Mouse (Mus musculus) ES-E14 (cell line): ENCODE measurements around the gene Eya4. TPM values are rescaled to one million over a fixed set of nuclear protein-coding genes. Genes with fewer than 3 reads are reported as not detected.

Experiments
- DNase-seq: peaks from one replicate; pipeline ENCODE4 v3.0.0-alpha.2; 2013; ENCODE audit warnings: low read depth, low spot score
- H3K27ac ChIP-seq: 2 replicates; pipeline ENCODE4 v1.5.1; 2012; ENCODE audit warnings: low read depth, mild to moderate bottlenecking, low read length, moderate library complexity, mixed read lengths; ENCODE audit not compliant: poor library complexity, insufficient read depth, severe bottlenecking
- H3K36me3 ChIP-seq: 2 replicates; pipeline ENCODE4 v1.6.1; 2012; ENCODE audit warnings: mild to moderate bottlenecking, low read length, moderate library complexity, mixed read lengths; ENCODE audit not compliant: control insufficient read depth, poor library complexity, insufficient read depth, severe bottlenecking
- H3K4me1 ChIP-seq, 2 experiments: fragments of 150-350 bp in 1 of 2; sonication (generic) in 1 of 2; 2 replicates each; pipeline ENCODE4 v1.6.1; 2012; ENCODE audit warnings: low read length in 2 of 2, mild to moderate bottlenecking in 1 of 2, mixed read lengths in 1 of 2; ENCODE audit not compliant: control insufficient read depth in 2 of 2, insufficient read depth in 2 of 2, poor library complexity in 1 of 2
- H3K4me3 ChIP-seq, 2 experiments: fragments of 150-350 bp in 1 of 2; sonication (generic) in 1 of 2; 2 replicates each; pipeline ENCODE4 v1.5.1; 2012; ENCODE audit warnings: low read length in 2 of 2, low read depth in 1 of 2, mild to moderate bottlenecking in 1 of 2, mixed read lengths in 1 of 2; ENCODE audit not compliant: insufficient read depth in 1 of 2, poor library complexity in 1 of 2, severe bottlenecking in 1 of 2
- H3K9ac ChIP-seq: 2 replicates; pipeline ENCODE4 v1.6.1; 2012; ENCODE audit warnings: low read depth, mild to moderate bottlenecking, low read length, mixed read lengths; ENCODE audit not compliant: poor library complexity, insufficient read depth, severe bottlenecking
- H3K9me3 ChIP-seq: fragments of 150-350 bp; sonication (generic); 2 replicates; pipeline ENCODE4 v1.6.1; 2012; ENCODE audit warnings: low read depth, mild to moderate bottlenecking, low read length; ENCODE audit not compliant: control insufficient read depth, insufficient read depth
- CHD2 ChIP-seq: IDR thresholded peaks from 2 replicates; pipeline ENCODE4 v1.6.1; 2014; ENCODE audit warnings: mild to moderate bottlenecking, low read depth, low read length, inconsistent platforms
- HCFC1 ChIP-seq: IDR thresholded peaks from 2 replicates; pipeline ENCODE4 v1.6.1; 2012; ENCODE audit warnings: low read length, inconsistent platforms, borderline replicate concordance; ENCODE audit not compliant: insufficient read depth
- MAFK ChIP-seq: IDR thresholded peaks from 2 replicates; pipeline ENCODE4 v1.6.1; 2014; ENCODE audit warnings: mild to moderate bottlenecking, low read depth, low read length, inconsistent platforms; ENCODE audit not compliant: insufficient read depth
- ZC3H11A ChIP-seq: IDR thresholded peaks from 2 replicates; pipeline ENCODE4 v1.6.1; 2012; ENCODE audit warnings: low read depth, mild to moderate bottlenecking, inconsistent platforms, low read length, borderline replicate concordance
- ZNF384 ChIP-seq: IDR thresholded peaks from 2 replicates; pipeline ENCODE4 v1.6.1; 2012; ENCODE audit warnings: low read depth, low read length, inconsistent platforms
- in situ Hi-C, 2 experiments: fragments of 600-800 bp; cut with MboI; formaldehyde crosslinking; loops; one replicate each; pipeline ENCODE4 v1.15.1; 2025; ENCODE audit warnings: low sequenced_read_pairs in 2 of 2, inconsistent platforms in 1 of 2; ENCODE audit not compliant: unreplicated experiment in 2 of 2
- total RNA-seq: library from RNA; depleted of rRNA; stranded (reverse); fragments of 300-350 nt; gene quantifications from 2 replicates; pipeline ENCODE4 v1.2.3, GENCODE M21; 2012

Eya4 gene
- total RNA-seq, 1 experiment = 1.5 TPM

DNA sequence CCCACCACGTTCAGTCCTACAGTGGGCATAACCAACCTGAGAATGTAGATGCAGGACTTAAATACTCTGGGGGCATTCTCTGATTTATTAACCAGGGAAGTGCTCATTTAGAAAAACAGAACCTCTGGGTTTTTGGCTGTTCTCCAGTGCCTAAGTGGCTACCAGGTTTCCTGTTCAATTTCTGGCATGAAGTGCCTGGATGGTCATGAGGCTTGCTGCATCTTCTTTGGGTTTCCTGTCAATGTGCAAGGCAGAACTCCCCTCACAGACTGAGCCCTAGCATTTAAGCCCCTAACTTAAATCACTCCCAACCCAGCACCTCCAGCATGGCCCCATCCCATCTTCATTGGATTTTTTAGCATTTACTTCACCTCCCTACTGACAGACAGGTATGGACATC is 13.3 kb downstream of the Eya4 start:
- Histone ChIP-seq H3K36me3 (no peaks in the 10 kb centered on the region), H3K4me3 (no peak overlapping the region), H3K4me1 (no peaks in the 10 kb centered on the region), H3K27ac (no peak overlapping the region), H3K9me3 (no peaks in the 10 kb centered on the region), H3K9ac (no peak overlapping the region)
- in situ Hi-C loops = no loop called here
- TF ChIP-seq MAFK (no peak), ZC3H11A (no peak), CHD2 (no peak), ZNF384 (no peak), HCFC1 (no peak)
- DNase-seq = no peak

DNA sequence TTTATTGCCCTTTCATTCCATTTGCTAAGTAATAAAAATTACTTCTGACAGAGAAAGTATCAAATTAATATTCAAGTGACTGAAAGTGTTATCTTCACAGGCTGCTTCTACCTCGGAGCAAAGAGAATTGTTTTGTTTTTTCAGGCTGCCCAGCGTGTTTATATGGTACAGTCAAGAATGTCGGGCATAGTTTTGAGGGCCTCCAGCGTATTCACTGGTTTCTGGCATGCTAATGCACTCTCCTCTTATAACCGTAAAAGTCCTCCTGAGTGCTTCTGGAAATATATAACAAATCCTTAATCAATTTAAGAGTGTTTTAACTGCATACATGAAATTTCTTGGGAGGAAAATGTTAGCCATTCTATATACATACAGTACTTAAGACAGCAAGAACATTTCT is 17.8 kb downstream of the Eya4 start:
- Histone ChIP-seq H3K36me3 (no peaks in the 10 kb centered on the region), H3K4me1 (no peaks in the 10 kb centered on the region), H3K4me3 (no peak overlapping the region), H3K9me3 (no peaks in the 10 kb centered on the region), H3K27ac (no peak overlapping the region), H3K9ac (no peak overlapping the region)
- in situ Hi-C loops = no loop called here
- DNase-seq = no peak
- no peak for TF ChIP-seq CHD2
- no peak for TF ChIP-seq ZNF384
- no peak for TF ChIP-seq MAFK
- TF ChIP-seq HCFC1 = no peak
- no peak for TF ChIP-seq ZC3H11A

- no peaks in the 10 kb centered on the region for H3K4me1 ChIP-seq
- H3K36me3 ChIP-seq = no peaks in the 10 kb centered on the region
- in situ Hi-C loops = no loop called here
- H3K27ac ChIP-seq = no peak overlapping the region
- no peak for DNase-seq
- no peak for TF ChIP-seq ZC3H11A
- TF ChIP-seq ZNF384 = no peak
- no peak for TF ChIP-seq CHD2
- no peak for TF ChIP-seq HCFC1
- TF ChIP-seq MAFK = no peak
- H3K9me3 ChIP-seq = no peaks in the 10 kb centered on the region
- H3K4me3 ChIP-seq = no peak overlapping the region
- no peak overlapping the region for H3K9ac ChIP-seq
These were observed 22.9 kb downstream of the Eya4 start for GRCm38 (mm10) chr10:23327651-23328050.

DNA sequence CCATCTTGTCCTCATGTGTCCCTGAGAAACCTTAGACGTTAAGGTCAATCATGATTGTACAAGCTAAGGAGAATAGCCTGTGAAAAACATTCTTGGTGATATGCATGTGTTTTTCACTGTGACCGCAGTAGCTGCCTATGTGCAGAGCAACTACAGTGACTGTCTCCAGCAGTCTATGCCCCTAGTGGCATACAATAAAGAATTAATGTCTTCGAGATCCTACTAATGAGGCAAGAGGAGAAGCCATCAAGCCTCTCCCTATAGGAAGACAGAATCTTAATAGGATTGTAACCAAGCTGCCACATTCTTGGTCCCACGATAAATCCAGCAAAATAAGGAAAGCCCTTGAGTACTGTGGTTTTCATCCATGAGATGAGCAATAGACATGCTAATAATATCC is 28.3 kb downstream of the Eya4 start:
- in situ Hi-C loops = no loop called here
- no peak overlapping the region for H3K9ac ChIP-seq
- H3K9me3 ChIP-seq = no peaks in the 10 kb centered on the region
- H3K27ac ChIP-seq = no peak overlapping the region
- H3K4me3 ChIP-seq = no peak overlapping the region
- no peak for TF ChIP-seq HCFC1
- no peak for TF ChIP-seq ZNF384
- no peak for TF ChIP-seq CHD2
- TF ChIP-seq ZC3H11A = no peak
- no peak for TF ChIP-seq MAFK
- DNase-seq = no peak
- H3K4me1 ChIP-seq = no peaks in the 10 kb centered on the region
- no peaks in the 10 kb centered on the region for H3K36me3 ChIP-seq

GRCm38 (mm10) chr10:23295616-23296015 is 55.0 kb downstream of the Eya4 start:
- no peaks in the 10 kb centered on the region for H3K4me1 ChIP-seq
- no peak overlapping the region for H3K27ac ChIP-seq
- TF ChIP-seq CHD2 = no peak
- no peak for TF ChIP-seq MAFK
- TF ChIP-seq ZNF384 = no peak
- no peak for TF ChIP-seq HCFC1
- no peak for TF ChIP-seq ZC3H11A
- no peak overlapping the region for H3K9ac ChIP-seq
- in situ Hi-C loops = no loop called here
- DNase-seq = no peak
- no peaks in the 10 kb centered on the region for H3K9me3 ChIP-seq
- no peak overlapping the region for H3K4me3 ChIP-seq
- H3K36me3 ChIP-seq = no peaks in the 10 kb centered on the region
